Mouse (Mus musculus) liver, adult 2 months (tissue): ENCODE measurements around the gene Sdk2. TPM values are rescaled to one million over a fixed set of nuclear protein-coding genes. Genes with fewer than 3 reads are reported as not detected.

Source experiments
- DNase-seq: peaks from one replicate; pipeline ENCODE4 v3.0.0-alpha.2; 2011; ENCODE audit warnings: low read depth, low spot score; ENCODE audit errors: extremely low read depth
- H3K27ac ChIP-seq: fragments of 200-500 bp; replicated peaks from 2 replicates; pipeline ENCODE4 v1.5.1; 2012; ENCODE audit warnings: low read depth, mild to moderate bottlenecking, control low read depth, inconsistent platforms, low read length; ENCODE audit not compliant: insufficient read depth
- H3K27me3 ChIP-seq: fragments of 200-500 bp; 2 replicates; pipeline ENCODE4 v1.6.1; 2012; ENCODE audit warnings: mild to moderate bottlenecking, moderate library complexity, low read length, inconsistent platforms; ENCODE audit not compliant: control insufficient read depth, insufficient read depth
- H3K36me3 ChIP-seq: fragments of 200-500 bp; 2 replicates; pipeline ENCODE4 v1.6.1; 2012; ENCODE audit warnings: low read length, inconsistent platforms; ENCODE audit not compliant: control insufficient read depth, insufficient read depth
- H3K4me1 ChIP-seq: fragments of 200-500 bp; 2 replicates; pipeline ENCODE4 v1.6.1; 2011; ENCODE audit warnings: low read length; ENCODE audit not compliant: control insufficient read depth, insufficient read depth
- H3K4me3 ChIP-seq: fragments of 200-500 bp; 2 replicates; pipeline ENCODE4 v1.5.1; 2011; ENCODE audit warnings: low read depth, mild to moderate bottlenecking, control low read depth, low read length, moderate library complexity; ENCODE audit not compliant: insufficient read depth
- H3K79me2 ChIP-seq: fragments of 200-500 bp; 2 replicates; pipeline ENCODE4 v1.6.1; 2012; ENCODE audit warnings: inconsistent platforms, mild to moderate bottlenecking, low read length, moderate library complexity; ENCODE audit not compliant: control insufficient read depth, insufficient read depth
- H3K9ac ChIP-seq: fragments of 200-500 bp; 2 replicates; pipeline ENCODE4 v1.6.1; 2012; ENCODE audit warnings: low read depth, mild to moderate bottlenecking, control low read depth, inconsistent platforms, low read length
- CTCF ChIP-seq: fragments of 200-500 bp; IDR thresholded peaks from 2 replicates; pipeline ENCODE4 v1.5.1; 2011; ENCODE audit warnings: low read depth, low read length, control low read depth
- POLR2A ChIP-seq: fragments of 200-500 bp; IDR thresholded peaks from 2 replicates; pipeline ENCODE4 v1.6.1; 2011; ENCODE audit warnings: low read length, control low read depth; ENCODE audit not compliant: insufficient read depth; ENCODE audit errors: extremely low read depth
- whole genome bisulfite sequencing: fragments of 180-500 bp; shearing (Covaris S2); methylation state at CpG from one replicate; pipeline ENCODE4 v1.1.7; 2018; 5-methylcytosine and 5-hydroxymethylcytosine counted together
- polyA plus RNA-seq: library from polyadenylated mRNA; depleted of rRNA; stranded (reverse); fragments of >200 nt; gene quantifications from 2 replicates; pipeline ENCODE4 v1.2.3, GENCODE M21; 2012
- total RNA-seq: library from RNA; depleted of rRNA; stranded (reverse); fragments of >200 nt; gene quantifications from 2 replicates; pipeline ENCODE4 v1.2.3, GENCODE M21; 2014

Sdk2 gene
- total and polyA plus RNA-seq, 2 experiments, result 0.07 to 0.28 TPM

DNA sequence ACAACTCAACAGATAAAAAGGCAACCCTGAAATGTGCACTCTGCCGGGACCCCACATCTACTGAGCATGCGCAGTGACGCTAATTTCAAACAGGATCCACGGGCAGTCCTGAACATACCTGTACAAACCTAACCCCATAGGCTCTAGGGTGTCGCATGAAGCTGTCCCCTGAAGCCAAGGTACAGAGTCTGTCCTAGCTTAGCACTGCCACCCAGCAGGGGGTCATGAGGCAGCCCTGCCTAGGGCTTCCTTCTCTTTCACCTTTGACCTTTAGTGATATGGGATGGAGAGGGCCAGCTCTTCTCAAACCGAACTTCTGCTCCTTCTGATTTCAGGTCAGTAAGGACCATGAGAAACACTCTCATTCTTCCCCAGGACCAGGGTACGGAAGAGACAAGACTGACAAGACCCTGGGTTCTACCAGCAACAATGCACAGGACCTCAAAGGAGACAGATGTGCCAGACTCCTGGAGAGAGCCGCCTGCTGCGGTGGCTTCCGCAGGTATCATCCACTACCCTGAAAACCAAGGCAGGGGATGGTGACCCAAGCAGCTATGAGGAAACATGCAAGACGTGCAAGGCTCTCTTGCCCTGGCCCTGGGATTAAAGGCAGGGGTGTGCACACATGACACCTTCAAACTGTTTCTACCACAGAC, 319.0 kb downstream of the Sdk2 start:
- H3K79me2 ChIP-seq, result peaks cover 45% of the 10 kb centered on the region
- no peak for DNase-seq
- H3K27ac ChIP-seq, result peak overlapping the region; percentile 91

DNA sequence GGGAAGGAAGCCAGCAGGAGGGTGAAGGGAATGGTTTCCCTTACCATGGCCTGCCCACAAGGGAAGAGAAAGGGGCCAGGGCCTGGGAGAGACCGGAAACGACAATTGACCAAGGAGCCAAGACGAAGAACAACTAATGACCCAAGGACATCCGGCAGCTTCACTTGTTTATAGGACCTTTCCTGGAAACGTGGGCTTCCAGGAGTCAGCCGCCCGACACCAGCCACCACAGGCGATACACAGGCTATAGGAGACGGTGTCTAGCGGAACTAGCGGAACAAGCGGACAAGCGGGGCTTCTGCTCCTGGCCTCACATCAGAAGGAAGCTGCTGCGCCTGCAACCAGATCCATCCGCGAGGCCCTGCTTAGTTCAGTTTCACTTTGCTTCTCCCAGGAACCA, 319.8 kb downstream of the Sdk2 start:
- 61% methylated on average over 16 of the region's 16 CpGs for WGBS
- Histone ChIP-seq H3K4me1 (peaks cover 25% of the 10 kb centered on the region), H3K4me3 (peak overlapping the region; percentile 16; the same call in 1 of the 2 replicates), H3K79me2 (peaks cover 51% of the 10 kb centered on the region), H3K9ac (peak overlapping the region; percentile 47; the same call in 1 of the 2 replicates), H3K36me3 (peaks cover 7% of the 10 kb centered on the region), H3K27ac (peak overlapping the region; percentile 91), H3K27me3 (no peaks in the 10 kb centered on the region)
- DNase-seq, result peak; percentile 51
- TF ChIP-seq POLR2A (no peak), CTCF (no peak)

More for the DNA sequence above, 319.0 kb downstream of the Sdk2 start:
- Histone ChIP-seq H3K4me1 (peaks cover 22% of the 10 kb centered on the region), H3K36me3 (peaks cover 7% of the 10 kb centered on the region), H3K27me3 (no peaks in the 10 kb centered on the region), H3K4me3 (peak overlapping the region; percentile 81; the same call in 1 of the 2 replicates), H3K9ac (peak overlapping the region; percentile 54)
- WGBS, result 61% methylated on average over 11 of the region's 11 CpGs
- no peak for TF ChIP-seq CTCF
- no peak for TF ChIP-seq POLR2A

DNA sequence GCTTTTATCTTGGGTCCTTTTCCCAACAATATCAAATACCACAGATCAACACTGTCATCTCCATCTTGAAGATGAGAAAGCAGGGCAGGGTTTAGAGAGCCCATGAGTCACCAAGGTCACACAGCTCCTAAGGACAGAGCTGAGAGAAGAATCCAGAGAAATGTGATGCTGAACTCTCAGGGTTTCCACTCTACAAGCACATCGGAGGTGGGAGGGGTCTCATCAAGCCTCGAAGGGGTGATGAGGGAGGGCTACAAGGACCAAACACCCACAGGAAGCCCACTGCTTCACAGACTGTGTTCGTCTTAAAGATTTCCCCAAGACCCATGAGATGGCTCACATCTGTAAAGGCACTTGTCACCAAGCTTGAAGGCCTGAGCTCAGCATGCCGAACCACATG, 320.9 kb downstream of the Sdk2 start:
- Histone ChIP-seq H3K4me3 (no peak overlapping the region), H3K27ac (no peak overlapping the region), H3K9ac (no peak overlapping the region), H3K79me2 (peaks cover 59% of the 10 kb centered on the region), H3K4me1 (peaks cover 25% of the 10 kb centered on the region), H3K27me3 (no peaks in the 10 kb centered on the region), H3K36me3 (peaks cover 7% of the 10 kb centered on the region)
- 80% methylated on average over 4 of the region's 4 CpGs for WGBS
- TF ChIP-seq CTCF (no peak), POLR2A (no peak)
- no peak for DNase-seq

DNA sequence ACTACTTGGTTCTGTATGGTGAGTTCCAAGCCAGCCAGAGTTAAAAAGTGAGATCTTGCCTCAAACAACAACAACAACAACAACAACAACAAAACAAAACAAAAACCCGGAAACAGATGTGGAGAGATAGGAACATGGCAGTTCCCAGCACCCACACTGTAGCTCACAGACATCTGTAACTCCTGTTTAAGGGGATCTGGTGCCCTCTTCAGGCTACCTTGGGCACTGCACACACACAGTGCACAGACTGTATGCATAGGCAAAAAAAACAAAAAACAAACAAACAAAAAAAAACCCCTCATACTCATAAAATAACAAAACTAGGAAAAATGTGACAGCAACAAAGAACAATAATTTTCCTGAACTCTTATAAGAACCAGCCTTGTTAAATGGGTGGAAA, 323.8 kb downstream of the Sdk2 start:
- Histone ChIP-seq H3K27ac (no peak overlapping the region), H3K4me3 (no peak overlapping the region), H3K27me3 (no peaks in the 10 kb centered on the region), H3K36me3 (peaks cover 7% of the 10 kb centered on the region), H3K9ac (no peak overlapping the region), H3K79me2 (peaks cover 71% of the 10 kb centered on the region), H3K4me1 (peaks cover 29% of the 10 kb centered on the region)
- WGBS, result 93% methylated on average over 1 of the region's 1 CpGs
- no peak for DNase-seq
- TF ChIP-seq CTCF (peak; percentile 40; the same call in 1 of the 2 replicates), POLR2A (no peak)

DNA sequence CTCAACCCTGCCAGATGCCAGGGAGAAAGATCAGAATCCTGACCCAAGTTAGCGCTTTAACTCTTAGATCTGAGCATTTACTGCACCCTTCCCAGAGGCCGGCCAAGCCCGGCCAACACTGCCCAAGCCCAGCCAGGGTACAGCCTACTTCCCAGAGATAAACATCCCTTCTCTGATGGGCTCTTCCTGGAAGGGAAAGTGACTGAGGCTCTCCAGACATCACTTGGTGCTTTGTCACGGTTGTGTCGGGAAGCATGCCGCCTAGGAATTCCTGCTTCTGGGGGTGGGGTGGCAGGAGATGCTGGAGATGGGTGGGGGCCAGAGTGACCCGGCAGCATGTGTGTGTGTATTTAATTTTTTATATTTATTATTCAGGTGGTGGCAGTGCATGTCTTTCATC, 326.7 kb downstream of the Sdk2 start:
- Histone ChIP-seq H3K79me2 (peaks cover 60% of the 10 kb centered on the region), H3K27me3 (no peaks in the 10 kb centered on the region), H3K4me3 (no peak overlapping the region), H3K9ac (no peak overlapping the region), H3K4me1 (peaks cover 26% of the 10 kb centered on the region), H3K27ac (peak overlapping the region; percentile 42), H3K36me3 (peaks cover 7% of the 10 kb centered on the region)
- WGBS, result 62% methylated on average over 7 of the region's 7 CpGs
- TF ChIP-seq POLR2A, result no peak
- TF ChIP-seq CTCF, result no peak
- DNase-seq, result no peak

DNA sequence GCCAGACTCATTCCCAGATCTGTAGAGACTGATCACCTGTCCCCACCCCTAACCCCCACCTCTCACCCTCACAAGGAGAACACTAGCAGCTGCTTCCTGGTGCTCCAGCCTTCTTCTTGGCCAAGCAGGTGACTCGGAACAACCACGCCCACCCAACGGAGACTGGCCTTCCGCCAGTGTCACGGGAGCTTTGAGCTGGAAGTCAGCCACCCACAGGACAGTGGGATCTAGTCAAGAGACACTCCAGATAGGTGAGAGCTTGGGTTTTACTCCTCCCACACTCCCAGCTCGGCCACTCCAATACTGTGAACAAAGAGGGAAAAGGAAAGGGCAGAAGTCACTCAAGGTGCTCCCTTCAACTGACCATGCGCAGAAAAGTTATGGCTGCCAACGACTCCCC, 327.6 kb downstream of the Sdk2 start:
- Histone ChIP-seq H3K4me1 (peaks cover 35% of the 10 kb centered on the region), H3K36me3 (peaks cover 6% of the 10 kb centered on the region), H3K79me2 (peaks cover 61% of the 10 kb centered on the region), H3K27ac (0 out of 2 replicates have a peak overlapping the region, but pooled peaks have one; percentile 16), H3K27me3 (no peaks in the 10 kb centered on the region), H3K9ac (no peak overlapping the region), H3K4me3 (no peak overlapping the region)
- DNase-seq, result peak; percentile 63
- WGBS, result 30% methylated on average over 8 of the region's 8 CpGs
- no peak for TF ChIP-seq CTCF
